Mouse (Mus musculus): ENCODE data around the gene Fam160a2. TPM values are rescaled to one million over a fixed set of nuclear protein-coding genes. Genes with fewer than 3 reads are reported as not detected.
"Not testable (repeated sequence)": the region's sequence is repeated elsewhere in the genome, so short reads cannot be mapped to it uniquely, and the experiment has no call there.

The Fam160a2 gene
- polyA plus RNA-seq, 1 experiment: 41.3 TPM

- DNase-seq (ENCODE audit: extremely low spot score in 1 of 2, low spot score in 1 of 2): no peak
These were observed 4.6 kb downstream of the Fam160a2 start for GRCm38 (mm10) chr7:105395131-105395820.

- DNase-seq (ENCODE audit: extremely low spot score in 1 of 2, low spot score in 1 of 2): no peak
These were observed 5.2 kb downstream of the Fam160a2 start for GRCm38 (mm10) chr7:105394606-105395005.

DNA sequence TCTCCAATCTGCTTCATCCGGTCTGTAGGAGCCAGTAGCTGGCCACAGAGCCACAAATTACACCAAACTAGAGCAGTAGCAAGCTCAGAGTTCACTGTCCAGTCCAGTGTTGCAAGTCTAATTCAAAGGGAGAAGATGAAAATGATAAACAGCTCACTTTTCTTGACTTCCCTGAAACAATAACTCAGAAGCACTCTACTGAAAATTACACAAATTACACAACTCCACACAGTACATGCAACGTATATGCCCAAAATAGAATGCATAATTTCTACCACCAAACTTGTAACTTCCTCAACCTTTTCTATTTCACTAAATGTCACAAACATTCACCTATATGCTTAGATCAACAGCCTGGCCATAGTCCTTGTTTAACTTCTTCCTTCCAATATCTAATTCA, 9.6 kb downstream of the Fam160a2 start:
- DNase-seq (ENCODE audit: extremely low spot score in 1 of 2, low spot score in 1 of 2): no peak

DNA sequence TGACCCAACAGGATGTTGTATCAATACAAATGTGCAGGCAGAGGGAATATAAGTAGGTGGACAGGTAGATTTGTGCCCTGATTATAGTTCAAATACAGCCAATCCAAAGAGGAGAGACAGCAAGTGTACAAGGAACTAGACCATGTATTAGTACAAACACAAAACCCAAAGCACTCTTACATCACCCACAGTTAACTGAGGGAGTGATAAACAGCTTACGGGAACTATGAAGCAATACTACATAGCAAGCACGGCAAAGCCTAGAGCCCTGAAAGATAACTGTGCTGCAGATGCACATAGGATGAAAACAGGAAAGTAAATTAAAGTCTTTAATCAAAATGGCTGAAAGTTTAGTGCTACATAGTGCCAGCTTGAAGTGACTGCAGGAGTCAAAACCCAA, 12.2 kb downstream of the Fam160a2 start:
- no peak for DNase-seq (ENCODE audit: extremely low spot score in 1 of 2, low spot score in 1 of 2)

GRCm38 (mm10) chr7:105380329-105380728, 19.5 kb downstream of the Fam160a2 start:
- DNase-seq (ENCODE audit: extremely low spot score in 1 of 2, low spot score in 1 of 2): no peak

- no peak for DNase-seq (ENCODE audit: extremely low spot score in 1 of 2, low spot score in 1 of 2)
These were observed 25.0 kb downstream of the Fam160a2 start, which contains the start of gene Gm5901 for GRCm38 (mm10) chr7:105374866-105375265. Gm5901 (plus strand) TSS chr7:105375038.

DNA sequence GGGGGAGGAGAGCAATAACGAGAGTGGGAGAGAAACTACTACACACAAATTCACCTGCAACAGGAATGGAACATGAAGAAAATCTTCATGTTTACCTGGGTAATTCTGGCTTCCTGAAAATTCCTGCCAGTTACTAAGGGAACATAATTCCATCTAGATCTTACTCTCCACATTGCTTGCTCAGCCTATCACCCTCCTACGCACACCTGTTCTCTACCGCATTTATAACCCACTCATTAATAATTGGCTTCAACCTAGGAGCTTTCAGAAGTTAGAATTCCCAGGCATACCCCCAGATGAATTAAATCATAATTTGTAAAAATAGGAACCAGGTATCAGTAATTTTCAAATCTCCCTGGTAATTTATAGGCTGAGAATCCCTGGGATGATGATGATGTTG, 25.9 kb downstream of the Fam160a2 start:
- DNase-seq (ENCODE audit: extremely low spot score in 1 of 2, low spot score in 1 of 2): peak in 1 of 2 experiments; percentile 28

GRCm38 (mm10) chr7:105373509-105373908, 26.3 kb downstream of the Fam160a2 start:
- DNase-seq (ENCODE audit: extremely low spot score in 1 of 2, low spot score in 1 of 2): no peak

GRCm38 (mm10) chr7:105372912-105373311, 26.9 kb downstream of the Fam160a2 start:
- no peak for DNase-seq (ENCODE audit: extremely low spot score in 1 of 2, low spot score in 1 of 2)

GRCm38 (mm10) chr7:105368521-105368920, 31.3 kb downstream of the Fam160a2 start:
- DNase-seq (ENCODE audit: extremely low spot score in 1 of 2, low spot score in 1 of 2): no peak

DNA sequence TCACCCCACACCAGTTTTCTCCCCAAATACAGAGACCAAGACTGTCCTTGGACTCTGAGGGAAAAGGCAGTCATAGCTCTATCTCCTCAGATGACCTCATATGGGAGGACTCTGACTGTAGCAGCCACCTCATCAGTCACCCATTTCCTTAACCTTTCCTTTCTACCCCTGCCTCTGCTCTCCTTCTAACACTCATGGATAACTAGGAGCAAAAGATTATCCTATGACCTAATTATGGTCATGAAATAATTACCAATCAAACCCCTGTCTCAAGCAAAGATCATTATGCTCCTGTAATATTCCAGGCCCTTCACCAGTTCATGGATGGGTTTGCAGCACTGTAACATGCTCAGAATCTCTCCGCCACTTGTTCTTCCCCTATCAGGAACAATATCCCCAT, 31.9 kb downstream of the Fam160a2 start, which contains the start of gene Olfr692:
Gene Olfr692 (plus strand): TSS at position 301 of the 400 bp plus-strand sequence.
- no peak for DNase-seq (ENCODE audit: extremely low spot score in 1 of 2, low spot score in 1 of 2)

GRCm38 (mm10) chr7:105367268-105367667, 32.6 kb downstream of the Fam160a2 start:
- no peak for DNase-seq (ENCODE audit: extremely low spot score in 1 of 2, low spot score in 1 of 2)

- DNase-seq (ENCODE audit: extremely low spot score in 1 of 2, low spot score in 1 of 2): no peak
These were observed 38.1 kb downstream of the Fam160a2 start for GRCm38 (mm10) chr7:105361713-105362112.

DNA sequence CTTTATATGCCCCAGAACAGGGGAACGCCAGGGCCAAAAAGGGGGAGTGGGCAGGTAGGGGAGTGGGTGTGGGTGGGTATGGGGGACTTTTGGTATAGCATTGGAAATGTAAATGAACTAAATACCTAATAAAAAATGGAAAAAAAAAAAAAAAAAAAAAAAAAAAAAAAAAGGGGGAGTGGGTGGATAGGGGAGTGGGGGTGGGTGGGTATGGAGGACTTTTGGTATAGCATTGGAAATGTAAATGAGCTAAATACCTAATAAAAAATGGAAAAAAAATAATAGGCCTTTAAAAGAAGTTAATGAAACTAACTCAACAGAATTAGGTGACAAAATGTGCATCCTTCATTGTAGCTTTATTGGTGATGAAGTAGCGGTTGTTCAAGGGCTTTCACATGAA, 43.4 kb downstream of the Fam160a2 start:
- not testable (repeated sequence) for DNase-seq (ENCODE audit: extremely low spot score in 1 of 2, low spot score in 1 of 2)

DNA sequence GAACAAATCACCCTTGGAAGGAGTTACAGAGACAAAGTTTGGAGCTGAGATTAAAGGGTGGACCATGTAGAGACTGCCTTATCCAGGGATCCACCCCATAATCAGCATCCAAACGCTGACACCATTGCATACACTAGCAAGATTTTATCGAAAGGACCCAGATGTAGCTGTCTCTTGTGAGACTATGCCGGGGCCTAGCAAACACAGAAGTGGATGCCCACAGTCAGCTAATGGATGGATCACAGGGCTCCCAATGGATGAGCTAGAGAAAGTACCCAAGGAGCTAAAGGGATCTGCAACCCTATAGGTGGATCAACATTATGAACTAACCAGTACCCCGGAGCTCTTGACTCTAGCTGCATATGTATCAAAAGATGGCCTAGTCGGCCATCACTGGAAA, 43.8 kb downstream of the Fam160a2 start:
- not testable (repeated sequence) for DNase-seq (ENCODE audit: extremely low spot score in 1 of 2, low spot score in 1 of 2)

DNA sequence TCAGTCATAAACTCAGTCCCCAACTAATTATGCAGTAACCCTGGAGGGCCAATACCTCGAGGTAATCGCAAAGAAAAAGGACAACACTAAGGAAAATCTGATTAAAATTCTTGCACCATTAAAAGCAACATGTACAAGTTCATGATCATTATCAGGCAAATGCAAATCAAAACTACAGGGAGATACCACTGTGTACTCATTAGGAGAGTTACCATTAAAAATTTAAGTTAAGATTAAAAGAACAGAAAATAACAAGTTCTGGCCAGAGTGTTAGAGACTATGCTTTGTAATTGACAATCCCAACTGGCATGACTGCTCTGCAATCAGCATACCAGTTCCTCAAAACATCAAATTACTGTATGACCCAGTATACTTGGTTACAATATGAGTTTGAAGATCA, 57.1 kb downstream of the Fam160a2 start:
- no peak for DNase-seq (ENCODE audit: extremely low spot score in 1 of 2, low spot score in 1 of 2)

GRCm38 (mm10) chr7:105342170-105342569, 57.7 kb downstream of the Fam160a2 start, which contains the start of gene Olfr691:
Olfr691 (minus strand) TSS chr7:105342270.
- DNase-seq (ENCODE audit: extremely low spot score in 1 of 2, low spot score in 1 of 2): no peak

GRCm38 (mm10) chr7:105334004-105334403, 65.8 kb downstream of the Fam160a2 start, which contains the start of gene Olfr690:
Olfr690 (minus strand) TSS chr7:105334104.
- no peak for DNase-seq (ENCODE audit: extremely low spot score in 1 of 2, low spot score in 1 of 2)

- DNase-seq (ENCODE audit: extremely low spot score in 1 of 2, low spot score in 1 of 2): no peak
These were observed 74.6 kb downstream of the Fam160a2 start for GRCm38 (mm10) chr7:105325302-105325701.
